Mouse (Mus musculus) neural tube, embryonic 15.5 days (tissue): ENCODE results near the gene 1700020A23Rik. TPM values are rescaled to one million over a fixed set of nuclear protein-coding genes. Genes with fewer than 3 reads are reported as not detected.

Experiments used
- ATAC-seq: fragments of 200-750 bp; cut with Nextera tagmentation; 2 replicates; pipeline ENCODE4 v1.8.0; 2017; ENCODE audit warnings: mild to moderate bottlenecking, moderate TSS enrichment, moderate library complexity; ENCODE audit not compliant: low FRiP score
- H3K27ac ChIP-seq: fragments of 300-500 bp; sonication (generic); replicated peaks from 2 replicates; pipeline ENCODE4 v1.5.1; 2015; ENCODE audit warnings: mild to moderate bottlenecking, inconsistent platforms
- H3K27me3 ChIP-seq: fragments of 300-500 bp; sonication (generic); replicated peaks from 2 replicates; pipeline ENCODE4 v1.6.1; 2015; ENCODE audit warnings: inconsistent platforms
- H3K36me3 ChIP-seq: fragments of 300-500 bp; sonication (generic); 2 replicates; pipeline ENCODE4 v1.6.1; 2015; ENCODE audit warnings: inconsistent platforms
- H3K4me1 ChIP-seq: fragments of 300-500 bp; sonication (generic); 2 replicates; pipeline ENCODE4 v1.6.1; 2015; ENCODE audit warnings: inconsistent platforms
- H3K4me2 ChIP-seq: fragments of 300-500 bp; sonication (generic); 2 replicates; pipeline ENCODE4 v1.6.1; 2015; ENCODE audit warnings: inconsistent platforms, mild to moderate bottlenecking, moderate library complexity
- H3K4me3 ChIP-seq: fragments of 300-500 bp; sonication (generic); replicated peaks from 2 replicates; pipeline ENCODE4 v1.5.1; 2015; ENCODE audit warnings: mild to moderate bottlenecking, inconsistent platforms
- H3K9ac ChIP-seq: fragments of 300-500 bp; sonication (generic); replicated peaks from 2 replicates; pipeline ENCODE4 v1.6.1; 2015; ENCODE audit warnings: mild to moderate bottlenecking, inconsistent platforms
- H3K9me3 ChIP-seq: fragments of 300-500 bp; sonication (generic); replicated peaks from 2 replicates; pipeline ENCODE4 v1.6.1; 2016; ENCODE audit warnings: inconsistent platforms
- WGBS: fragments of 180-500 bp; shearing (Covaris S2); methylation state at CpG from one replicate; pipeline ENCODE4 v1.1.7; 2015; ENCODE audit warnings: mixed read lengths; 5-methylcytosine and 5-hydroxymethylcytosine counted together
- polyA plus RNA-seq: library from polyadenylated mRNA; unstranded; fragments of >200 nt; fragmentation: Nextera tagmentation; extraction: Ambion mirVana; gene quantifications from 2 replicates; pipeline ENCODE4 v1.2.1, GENCODE M21; 2015

The 1700020A23Rik gene
- polyA plus RNA-seq, 1 experiment from 2014 or later, result 0.56 TPM

DNA sequence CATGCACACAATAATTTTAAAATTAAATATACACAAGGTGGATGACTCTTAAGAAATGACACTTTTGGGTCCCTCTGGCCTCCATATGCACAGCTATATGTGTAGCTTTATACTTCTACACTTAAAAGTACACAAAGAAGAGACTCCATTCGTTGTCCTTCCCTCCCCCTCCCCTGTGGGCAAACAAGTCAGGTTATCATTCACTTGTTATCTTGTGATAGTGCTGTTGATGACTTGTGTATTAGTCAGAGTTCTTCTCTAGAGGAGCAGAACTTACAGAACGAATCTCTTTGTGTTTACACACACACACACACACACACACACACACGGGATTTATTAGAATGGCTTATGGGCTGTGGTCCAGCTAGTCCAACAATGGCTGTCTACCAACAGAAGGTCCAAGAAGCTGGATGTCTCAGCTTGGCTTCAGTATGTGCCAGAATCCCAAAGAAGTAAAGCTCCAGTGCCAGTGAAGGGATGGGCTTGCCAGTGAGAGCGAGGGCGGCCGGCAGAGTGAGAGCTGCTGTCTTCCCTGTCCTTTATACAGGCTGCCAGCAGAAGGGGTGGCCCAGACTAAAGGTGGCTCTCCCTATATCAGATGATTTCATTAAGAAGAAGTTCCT, 49.8 kb downstream of the 1700020A23Rik start:
- 70% methylated on average over 6 of the region's 6 CpGs for WGBS
- no peak overlapping the region for H3K9ac ChIP-seq
- no peaks in the 10 kb centered on the region for H3K36me3 ChIP-seq
- H3K4me2 ChIP-seq, result no peak overlapping the region
- no peak overlapping the region for H3K4me3 ChIP-seq
- peaks cover 32% of the 10 kb centered on the region for H3K4me1 ChIP-seq
- H3K9me3 ChIP-seq, result no peaks in the 10 kb centered on the region
- no peak for ATAC-seq
- no peaks in the 10 kb centered on the region for H3K27me3 ChIP-seq
- H3K27ac ChIP-seq, result no peak overlapping the region

Other genes with a start within 250 kb of the 1700020A23Rik start
- 283 and 366 TPM in 2 replicates for gene Snrpb, start 225.9 kb upstream of the 1700020A23Rik start, polyA plus RNA-seq
- gene Tmc2, start 210.1 kb upstream of the 1700020A23Rik start, polyA plus RNA-seq, result not detected in 2 replicates
- gene Nop56, start 130.8 kb upstream of the 1700020A23Rik start, polyA plus RNA-seq, result 275 and 293 TPM in 2 replicates
- 193 and 199 TPM in 2 replicates for gene Idh3b, start 120.7 kb upstream of the 1700020A23Rik start, polyA plus RNA-seq
- gene Ebf4, start 110.1 kb upstream of the 1700020A23Rik start, polyA plus RNA-seq, result 4.7 and 7.8 TPM in 2 replicates
- gene Cpxm1, start 7.7 kb upstream of the 1700020A23Rik start, polyA plus RNA-seq, result 27.8 and 30.3 TPM in 2 replicates
- 0.17 TPM in 1 of 2 replicates, not detected in the other for gene Gm28372, start within 50 bp of the 1700020A23Rik start, polyA plus RNA-seq
- gene Tmem239, start 1.2 kb downstream of the 1700020A23Rik start, polyA plus RNA-seq, result not detected in 2 replicates
- gene Vps16, start 19.1 kb downstream of the 1700020A23Rik start, polyA plus RNA-seq, result 102 TPM in 2 replicates
- 14.3 and 16.0 TPM in 2 replicates for gene Pced1a, start 19.4 kb downstream of the 1700020A23Rik start, polyA plus RNA-seq
- gene Ptpra, start 45.0 kb downstream of the 1700020A23Rik start, polyA plus RNA-seq, result 123 and 129 TPM in 2 replicates
- gene Mrps26, start 158.5 kb downstream of the 1700020A23Rik start, polyA plus RNA-seq, result 105 and 107 TPM in 2 replicates
- gene Oxt, start 170.9 kb downstream of the 1700020A23Rik start, polyA plus RNA-seq, result not detected in 2 replicates
- gene Avp, start 177.3 kb downstream of the 1700020A23Rik start, polyA plus RNA-seq, result not detected in 2 replicates
- gene Fastkd5, start 224.8 kb downstream of the 1700020A23Rik start, polyA plus RNA-seq, result 9.5 and 10.8 TPM in 2 replicates
- gene Ubox5, start 224.8 kb downstream of the 1700020A23Rik start, polyA plus RNA-seq, result 10.0 and 11.3 TPM in 2 replicates
- 18.1 and 21.4 TPM in 2 replicates for gene Lzts3, start 237.5 kb downstream of the 1700020A23Rik start, polyA plus RNA-seq